Mouse (Mus musculus): ENCODE results near the gene Hip1. TPM values are rescaled to one million over a fixed set of nuclear protein-coding genes. Genes with fewer than 3 reads are reported as not detected.

Hip1 gene
- total RNA-seq (2014; rRNA removed; ENCODE audit: low replicate concordance) (41.0 and 47.2 TPM in 2 replicates), polyA plus RNA-seq (2015; fragmentation: Nextera tagmentation; extraction: Ambion mirVana) (9.8 and 10.1 TPM in 2 replicates)

DNA sequence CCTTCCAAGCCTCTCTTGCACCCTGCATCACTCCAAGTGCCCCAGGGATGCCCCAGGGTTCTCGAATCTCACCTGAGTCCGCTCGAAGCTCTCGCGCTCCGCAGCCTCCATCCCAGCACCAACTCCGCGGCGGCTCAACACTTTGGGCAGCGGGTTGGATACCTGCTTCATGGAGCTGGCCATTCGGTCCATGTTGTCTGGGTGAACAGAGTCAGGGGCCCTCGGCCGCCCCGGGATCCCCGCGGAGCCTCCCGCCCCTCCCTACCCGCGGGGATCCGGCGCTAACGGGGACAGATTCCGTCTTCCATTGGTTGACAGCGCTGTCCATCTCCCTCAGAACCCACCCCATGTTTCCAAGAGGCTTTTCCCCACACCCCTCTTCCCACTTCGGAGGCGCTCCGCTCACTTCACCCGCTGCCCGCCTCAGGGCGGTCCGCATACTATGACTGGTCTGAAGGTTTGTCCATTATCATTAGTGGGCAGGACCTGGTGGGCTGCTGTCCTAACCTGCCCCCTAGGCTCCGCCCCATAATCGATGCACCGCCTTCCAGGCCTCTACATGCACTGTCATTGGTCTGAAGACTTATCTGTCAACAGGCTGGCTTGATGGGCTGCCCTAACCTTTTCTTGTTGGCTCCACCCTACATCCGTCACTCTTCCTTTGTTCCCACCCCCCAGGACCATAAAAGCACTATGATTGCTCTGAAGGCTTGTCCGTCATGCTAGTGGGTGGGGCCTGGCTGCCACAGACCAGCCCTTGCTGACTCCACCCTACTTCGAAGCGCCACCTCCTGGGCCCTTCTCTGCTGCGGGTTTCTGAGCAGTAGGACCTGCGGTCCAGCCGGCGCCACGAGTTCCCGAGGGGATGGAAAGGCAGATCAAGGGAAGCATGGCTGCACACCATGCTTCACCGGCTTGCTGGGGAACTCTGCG is at the start of gene Hip1:
Gene Hip1, minus strand, starts transcription at position 256 of the 933 bp plus-strand sequence.
- peak; percentile 72 for TF ChIP-seq CTCF (IDR thresholded peaks at IDR 0.05; ENCODE audit: low read depth)
- no peak for TF ChIP-seq EP300 (IDR thresholded peaks at IDR 0.05; ENCODE audit: low read depth)
- peak within 1 kb of the TSS; percentile 9 for H3K27ac ChIP-seq (ENCODE audit: low read depth)

DNA sequence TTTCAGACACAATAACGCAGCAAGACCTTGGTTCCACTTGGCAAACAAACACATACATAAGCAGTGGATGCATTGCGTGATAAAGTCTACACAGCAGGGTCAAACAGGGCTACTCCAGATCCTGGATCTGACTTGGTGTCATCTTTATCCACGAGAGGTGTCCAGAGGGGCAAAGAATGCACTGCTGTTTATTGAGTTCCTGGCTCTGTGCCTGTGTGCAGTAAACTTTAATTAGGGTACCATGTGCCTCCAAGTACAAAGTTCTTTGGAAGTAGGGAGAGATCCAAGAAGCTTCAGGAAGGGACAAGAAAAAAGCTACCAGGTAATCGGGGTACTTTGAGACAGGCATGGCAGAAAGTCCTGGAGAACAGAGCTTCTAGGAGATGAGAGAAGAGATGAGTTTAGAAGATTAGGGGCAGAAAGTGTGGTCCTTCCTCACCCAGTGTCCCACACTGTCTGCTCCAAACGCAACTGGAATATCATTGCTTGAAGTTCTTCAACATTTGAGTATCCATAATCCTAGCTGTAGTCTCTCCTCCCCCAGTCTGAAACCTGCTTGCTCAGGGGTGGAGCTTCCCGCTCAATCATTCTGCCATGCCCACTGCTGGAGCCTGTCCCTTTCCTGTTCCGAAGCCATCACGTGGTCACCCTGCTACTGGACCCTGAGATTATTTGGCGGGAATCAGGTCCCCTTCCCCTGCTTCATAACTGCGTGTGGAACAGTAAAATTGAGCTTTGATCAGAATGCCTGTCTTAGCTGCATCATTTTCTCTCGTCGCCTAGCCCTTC is 45.3 kb upstream of the Hip1 start:
- H3K4me1 ChIP-seq (ENCODE audit: control insufficient read depth, insufficient read depth), result no peaks in the 10 kb centered on the region
- 0 out of 2 replicates have a peak, but pooled peaks cover 3% of the 10 kb centered on the region for H3K9me3 ChIP-seq (replicated peaks; ENCODE audit: control insufficient read depth, low read length)
- no peaks in the 10 kb centered on the region for H3K36me3 ChIP-seq (replicated peaks; ENCODE audit: control insufficient read depth, insufficient read depth, low read length)
- H3K4me2 ChIP-seq (ENCODE audit: low read depth, low read length), result no peak overlapping the region
- WGBS, result 78% methylated on average over 11 of the region's 12 CpGs
- DNase-seq (ENCODE audit: low spot score), result no peak
- no peaks in the 10 kb centered on the region for H3K27me3 ChIP-seq (ENCODE audit: control insufficient read depth, insufficient read depth, low read length)
- no peak overlapping the region for H3K27ac ChIP-seq (ENCODE audit: low read depth)
- H3K4me3 ChIP-seq (ENCODE audit: low read depth, low read length), result no peak overlapping the region
- H3K9ac ChIP-seq (replicated peaks; ENCODE audit: low read depth, low read length), result no peak overlapping the region
- ATAC-seq (ENCODE audit: insufficient read depth, low read depth), result no peak
- no peak for TF ChIP-seq EP300 (IDR thresholded peaks at IDR 0.05; ENCODE audit: low read depth)
- TF ChIP-seq CTCF (IDR thresholded peaks at IDR 0.05; ENCODE audit: low read depth), result no peak

More for the DNA sequence above, at the start of gene Hip1:
- H3K9ac ChIP-seq (replicated peaks; ENCODE audit: low read depth, low read length), result peak within 1 kb of the TSS; percentile 59
- H3K36me3 ChIP-seq (replicated peaks; ENCODE audit: control insufficient read depth, insufficient read depth, low read length), result no peaks in the 10 kb centered on the region
- no peaks in the 10 kb centered on the region for H3K27me3 ChIP-seq (ENCODE audit: control insufficient read depth, insufficient read depth, low read length)
- ATAC-seq (ENCODE audit: insufficient read depth, low read depth), result peak; percentile 98
- DNase-seq (ENCODE audit: low spot score), result peak; percentile 99
- peak within 1 kb of the TSS; percentile 90 for H3K4me2 ChIP-seq (ENCODE audit: low read depth, low read length)
- H3K9me3 ChIP-seq (replicated peaks; ENCODE audit: control insufficient read depth, low read length), result no peaks in the 10 kb centered on the region
- peaks cover 4% of the 10 kb centered on the region for H3K4me1 ChIP-seq (ENCODE audit: control insufficient read depth, insufficient read depth)
- peak within 1 kb of the TSS; percentile 69 for H3K4me3 ChIP-seq (ENCODE audit: low read depth, low read length)
- 1% methylated on average over 46 of the region's 46 CpGs for WGBS

DNA sequence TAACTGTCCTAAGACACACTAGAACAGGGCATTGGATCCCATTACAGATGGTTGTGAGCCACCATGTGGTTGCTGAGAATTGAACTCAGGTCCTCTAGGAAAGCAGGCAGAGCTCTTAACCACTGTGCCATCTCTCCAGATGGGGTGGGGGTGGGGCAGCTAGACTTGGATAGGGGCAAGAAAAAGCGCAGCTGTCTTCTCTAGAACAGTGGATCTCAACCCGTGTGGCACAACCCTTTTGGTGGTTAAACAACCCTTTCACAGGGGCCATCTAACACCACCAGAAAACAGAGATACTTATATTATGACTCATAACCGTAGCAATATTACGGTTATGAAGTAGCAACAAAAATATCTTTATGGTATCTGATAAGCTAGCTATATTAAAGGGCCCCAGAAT is 42.8 kb upstream of the Hip1 start:
- no peak overlapping the region for H3K4me3 ChIP-seq (ENCODE audit: low read depth, low read length)
- whole genome bisulfite sequencing, result 85% methylated on average over 4 of the region's 4 CpGs
- TF ChIP-seq EP300 (IDR thresholded peaks at IDR 0.05; ENCODE audit: low read depth) (no peak), CTCF (IDR thresholded peaks at IDR 0.05; ENCODE audit: low read depth) (no peak)
- no peaks in the 10 kb centered on the region for H3K36me3 ChIP-seq (replicated peaks; ENCODE audit: control insufficient read depth, insufficient read depth, low read length)
- H3K4me2 ChIP-seq (ENCODE audit: low read depth, low read length), result no peak overlapping the region
- no peaks in the 10 kb centered on the region for H3K27me3 ChIP-seq (ENCODE audit: control insufficient read depth, insufficient read depth, low read length)
- 0 out of 2 replicates have a peak, but pooled peaks cover 3% of the 10 kb centered on the region for H3K9me3 ChIP-seq (replicated peaks; ENCODE audit: control insufficient read depth, low read length)
- H3K4me1 ChIP-seq (ENCODE audit: control insufficient read depth, insufficient read depth), result no peaks in the 10 kb centered on the region
- no peak overlapping the region for H3K9ac ChIP-seq (replicated peaks; ENCODE audit: low read depth, low read length)
- H3K27ac ChIP-seq (ENCODE audit: low read depth), result no peak overlapping the region
- no peak for DNase-seq (ENCODE audit: low spot score)
- ATAC-seq (ENCODE audit: insufficient read depth, low read depth), result no peak

DNA sequence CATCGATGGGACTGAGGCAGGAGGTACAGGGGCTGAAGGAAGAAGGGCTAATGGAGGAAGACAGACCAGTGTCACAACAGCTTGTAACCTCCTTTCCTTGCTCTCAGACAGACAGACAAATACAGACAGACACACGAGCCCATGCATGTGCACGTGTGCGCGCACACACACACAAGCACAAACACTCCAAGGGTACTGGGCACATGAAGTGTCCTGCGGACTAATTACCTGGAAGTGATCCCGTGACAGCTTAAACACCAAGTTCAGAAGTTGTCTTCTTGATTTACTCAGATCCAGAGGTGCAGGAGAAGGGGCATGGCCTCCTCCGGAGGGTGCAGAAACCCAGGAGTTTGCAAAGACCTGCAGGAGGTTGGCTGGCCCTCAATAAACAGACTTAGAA is 40.8 kb upstream of the Hip1 start:
- Histone ChIP-seq H3K27me3 (ENCODE audit: control insufficient read depth, insufficient read depth, low read length) (no peaks in the 10 kb centered on the region), H3K9ac (replicated peaks; ENCODE audit: low read depth, low read length) (no peak overlapping the region), H3K36me3 (replicated peaks; ENCODE audit: control insufficient read depth, insufficient read depth, low read length) (no peaks in the 10 kb centered on the region), H3K4me3 (ENCODE audit: low read depth, low read length) (no peak overlapping the region), H3K9me3 (replicated peaks; ENCODE audit: control insufficient read depth, low read length) (no peaks in the 10 kb centered on the region), H3K27ac (ENCODE audit: low read depth) (no peak overlapping the region), H3K4me2 (ENCODE audit: low read depth, low read length) (no peak overlapping the region), H3K4me1 (ENCODE audit: control insufficient read depth, insufficient read depth) (no peaks in the 10 kb centered on the region)
- ATAC-seq (ENCODE audit: insufficient read depth, low read depth) (no peak), DNase-seq (ENCODE audit: low spot score) (no peak)
- WGBS, result 84% methylated on average over 8 of the region's 8 CpGs
- TF ChIP-seq CTCF (IDR thresholded peaks at IDR 0.05; ENCODE audit: low read depth) (no peak), EP300 (IDR thresholded peaks at IDR 0.05; ENCODE audit: low read depth) (no peak)

DNA sequence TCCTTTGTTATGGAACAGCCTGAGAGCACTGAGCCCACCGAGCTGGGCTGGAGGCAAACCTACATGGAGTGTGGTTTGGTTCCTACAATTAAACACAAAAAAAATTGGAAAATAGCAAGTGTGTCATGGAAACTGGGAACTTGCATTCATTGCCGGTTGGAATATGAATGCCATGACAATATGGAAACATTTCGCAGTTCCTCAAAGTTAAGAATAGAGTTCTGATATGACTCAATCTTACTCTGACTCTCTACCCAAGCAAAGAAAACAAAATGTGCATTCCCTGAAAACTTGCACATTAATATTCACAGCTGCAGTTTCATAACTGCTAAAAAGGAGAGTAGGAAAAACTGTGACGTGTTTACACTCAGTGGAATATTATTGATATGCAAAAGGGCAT is 37.4 kb upstream of the Hip1 start:
- H3K27ac ChIP-seq (ENCODE audit: low read depth), result no peak overlapping the region
- 66% methylated on average over 4 of the region's 4 CpGs for WGBS
- no peaks in the 10 kb centered on the region for H3K27me3 ChIP-seq (ENCODE audit: control insufficient read depth, insufficient read depth, low read length)
- no peak for ATAC-seq (ENCODE audit: insufficient read depth, low read depth)
- no peaks in the 10 kb centered on the region for H3K9me3 ChIP-seq (replicated peaks; ENCODE audit: control insufficient read depth, low read length)
- H3K4me3 ChIP-seq (ENCODE audit: low read depth, low read length), result no peak overlapping the region
- no peaks in the 10 kb centered on the region for H3K36me3 ChIP-seq (replicated peaks; ENCODE audit: control insufficient read depth, insufficient read depth, low read length)
- H3K4me2 ChIP-seq (ENCODE audit: low read depth, low read length), result no peak overlapping the region
- no peak for TF ChIP-seq EP300 (IDR thresholded peaks at IDR 0.05; ENCODE audit: low read depth)
- no peak for TF ChIP-seq CTCF (IDR thresholded peaks at IDR 0.05; ENCODE audit: low read depth)
- H3K4me1 ChIP-seq (ENCODE audit: control insufficient read depth, insufficient read depth), result no peaks in the 10 kb centered on the region
- no peak for DNase-seq (ENCODE audit: low spot score)
- no peak overlapping the region for H3K9ac ChIP-seq (replicated peaks; ENCODE audit: low read depth, low read length)

Data from heart, postnatal 0 days (tissue).